Mouse (Mus musculus): ENCODE results near the gene Pde4d.

Gene Pde4d

GRCm38 (mm10) chr13:108598673-108599072 is 148.9 kb downstream of the Pde4d start:
- in situ Hi-C loops (cut with MseI, MboI): no loop called here

DNA sequence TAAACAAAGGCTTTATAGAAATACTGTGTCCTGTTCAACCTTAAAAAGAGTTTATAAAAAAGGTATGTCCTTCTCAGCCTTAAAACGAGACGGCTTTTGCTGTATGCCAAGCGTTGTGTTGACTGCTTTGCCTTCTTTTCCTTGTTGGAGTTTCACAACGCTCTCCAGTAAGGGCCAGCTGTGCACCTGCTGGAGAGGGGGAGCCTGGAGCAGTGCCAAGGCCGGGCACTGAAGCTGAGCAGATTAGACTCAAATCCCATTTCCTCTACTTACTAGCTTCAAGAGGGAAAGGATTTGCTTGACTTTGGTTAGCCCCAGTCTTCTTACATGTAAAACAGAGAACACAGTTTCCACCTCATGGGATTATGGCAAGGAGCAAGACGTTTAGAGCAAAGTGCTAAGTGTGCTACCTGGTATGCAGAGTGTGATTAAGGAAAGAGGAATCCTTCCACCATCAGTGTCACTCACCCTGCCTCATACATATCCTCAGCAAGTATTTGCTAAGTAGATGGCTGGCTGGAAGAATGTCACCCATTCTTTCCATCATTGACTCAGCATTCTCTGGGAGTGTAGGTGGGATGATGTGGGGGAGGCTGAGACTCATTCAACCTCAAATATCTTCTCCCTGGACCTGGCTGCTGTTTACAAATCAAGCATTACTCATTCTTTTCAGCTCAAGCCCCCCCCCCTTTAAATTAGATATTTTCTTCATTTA is 149.6 kb downstream of the Pde4d start:
- in situ Hi-C loops (cut with MseI, MboI): no loop called here

GRCm38 (mm10) chr13:108601021-108601420 is 151.3 kb downstream of the Pde4d start:
- in situ Hi-C loops (cut with MseI, MboI): no loop called here

DNA sequence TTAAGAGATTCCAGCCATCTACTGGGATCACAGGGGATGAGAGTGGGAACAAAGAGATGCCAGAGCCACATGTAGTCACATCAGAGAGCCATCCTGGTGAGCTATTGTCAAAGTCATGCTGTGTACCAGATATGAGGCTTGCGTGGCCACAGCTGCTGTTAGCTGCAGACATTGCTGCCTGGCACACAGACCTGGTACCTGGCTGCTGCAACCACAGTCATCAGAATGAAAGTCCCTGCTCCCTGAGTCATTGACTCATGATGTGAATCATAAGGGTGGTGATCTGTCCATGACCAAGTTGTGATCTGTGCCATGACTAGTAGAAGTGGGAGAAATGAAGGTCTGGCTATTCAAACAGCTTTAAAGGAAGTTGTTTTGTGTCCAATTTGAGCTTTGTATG is 153.8 kb downstream of the Pde4d start:
- in situ Hi-C loops (cut with MseI, MboI): no loop called here

- in situ Hi-C loops (cut with MseI, MboI): no loop called here
These were observed 154.5 kb downstream of the Pde4d start for GRCm38 (mm10) chr13:108604213-108604612.

DNA sequence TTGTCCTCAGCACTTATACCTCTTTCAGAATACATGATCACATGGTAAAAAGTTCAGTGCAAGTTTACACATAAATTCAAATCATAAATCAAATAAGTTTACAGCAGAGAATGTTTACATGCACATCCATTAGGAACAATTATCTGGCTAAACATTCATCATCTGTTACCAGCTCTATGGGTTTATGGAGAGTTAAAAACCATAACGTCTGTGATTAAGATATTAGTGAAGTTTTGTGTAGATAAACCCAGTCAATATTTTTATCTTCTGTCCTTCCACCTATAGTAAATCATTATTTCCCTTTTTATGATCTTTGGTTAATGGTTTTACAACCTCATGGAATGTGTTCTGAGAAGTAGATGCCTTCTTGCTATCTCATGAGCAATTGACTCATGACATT is 168.5 kb downstream of the Pde4d start:
- in situ Hi-C loops (cut with MseI, MboI): no loop called here

DNA sequence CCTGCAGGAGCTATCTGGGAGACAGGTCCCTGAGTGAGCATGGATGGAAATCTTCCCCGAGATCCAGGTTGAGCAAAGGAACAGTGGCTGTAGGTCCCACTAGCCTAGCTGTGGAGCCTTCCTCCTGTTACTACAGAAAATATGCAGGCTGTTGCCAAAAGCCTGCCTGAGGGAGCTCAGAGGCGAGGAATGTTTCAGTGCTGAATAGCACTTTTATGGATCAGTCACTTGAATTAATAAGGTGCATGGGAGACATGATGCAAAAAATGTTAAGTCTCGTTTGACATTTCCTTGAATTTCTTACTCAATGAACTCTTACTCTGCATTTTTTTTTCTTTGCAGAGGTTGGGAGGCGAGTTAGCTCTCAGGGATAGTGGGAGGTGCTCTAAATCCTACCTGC is 172.9 kb downstream of the Pde4d start:
- in situ Hi-C loops (cut with MseI, MboI): no loop called here

DNA sequence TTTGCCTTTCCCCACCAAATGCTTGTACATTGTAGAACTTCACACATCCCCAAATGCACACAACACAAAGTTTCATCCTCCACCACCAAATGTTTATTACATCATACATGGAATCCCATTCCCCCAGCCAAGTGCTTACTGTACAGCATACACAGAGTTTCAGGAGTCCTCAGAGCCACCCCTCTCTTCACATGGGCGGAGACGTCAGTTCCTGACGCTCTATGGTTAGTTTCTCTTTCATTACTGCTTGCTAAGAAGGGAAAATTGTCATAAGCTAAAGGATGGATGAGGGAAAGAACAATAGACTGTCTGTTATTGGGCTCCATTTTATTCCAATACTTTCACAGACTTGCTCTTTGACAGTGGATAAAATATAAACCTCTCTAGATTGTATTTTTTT is 174.2 kb downstream of the Pde4d start:
- in situ Hi-C loops (cut with MseI, MboI): no loop called here

- in situ Hi-C loops (cut with MseI, MboI): no loop called here
These were observed 176.4 kb downstream of the Pde4d start for GRCm38 (mm10) chr13:108626166-108626565.

GRCm38 (mm10) chr13:108628501-108628900 is 178.8 kb downstream of the Pde4d start:
- in situ Hi-C loops (cut with MseI, MboI): no loop called here

DNA sequence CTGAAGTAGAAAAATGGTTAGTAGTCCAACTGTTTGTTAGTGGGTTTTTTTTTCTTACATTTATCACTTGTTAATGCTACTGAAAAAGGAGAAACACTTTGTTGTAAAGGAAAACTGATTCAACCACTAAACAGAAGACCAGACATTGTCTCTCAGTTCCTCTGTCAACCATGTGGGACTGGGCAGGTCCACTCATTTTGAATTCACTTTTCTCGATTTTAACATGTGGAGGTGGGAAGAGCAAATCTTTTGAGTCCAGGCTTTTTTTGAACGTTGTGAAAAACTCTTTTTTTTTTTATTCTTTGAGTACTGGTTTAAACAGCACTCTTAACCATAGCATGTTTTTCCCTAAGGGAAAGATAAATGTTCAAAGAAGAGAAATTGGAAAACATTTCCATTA is 180.8 kb downstream of the Pde4d start:
- in situ Hi-C loops (cut with MseI, MboI): no loop called here

- in situ Hi-C loops (cut with MseI, MboI): no loop called here
These were observed 181.5 kb downstream of the Pde4d start for GRCm38 (mm10) chr13:108631222-108631621.

GRCm38 (mm10) chr13:108636526-108636925 is 186.8 kb downstream of the Pde4d start:
- in situ Hi-C loops (cut with MseI, MboI): no loop called here

DNA sequence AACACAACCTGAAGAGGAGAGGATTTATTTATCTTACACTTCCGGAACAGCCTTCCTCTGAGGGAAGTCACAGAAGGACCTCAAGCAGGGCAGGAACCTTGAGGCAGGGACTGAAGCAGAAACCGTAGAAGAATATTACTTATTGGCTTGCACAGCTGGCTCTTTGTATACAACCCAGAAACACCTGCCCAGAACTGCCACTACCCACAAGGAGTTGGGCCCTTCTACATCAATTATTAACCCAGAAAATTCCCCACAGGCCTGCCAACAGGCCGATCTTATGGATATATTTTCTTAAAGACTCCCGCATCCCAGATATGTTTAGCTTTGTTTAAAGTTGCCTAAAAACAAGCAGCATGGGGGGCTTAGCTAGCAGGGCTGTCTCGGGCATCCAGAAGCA is 192.5 kb downstream of the Pde4d start:
- in situ Hi-C loops (cut with MseI, MboI): no loop called here

GRCm38 (mm10) chr13:108646801-108647200 is 197.1 kb downstream of the Pde4d start:
- in situ Hi-C loops (cut with MseI, MboI): no loop called here

DNA sequence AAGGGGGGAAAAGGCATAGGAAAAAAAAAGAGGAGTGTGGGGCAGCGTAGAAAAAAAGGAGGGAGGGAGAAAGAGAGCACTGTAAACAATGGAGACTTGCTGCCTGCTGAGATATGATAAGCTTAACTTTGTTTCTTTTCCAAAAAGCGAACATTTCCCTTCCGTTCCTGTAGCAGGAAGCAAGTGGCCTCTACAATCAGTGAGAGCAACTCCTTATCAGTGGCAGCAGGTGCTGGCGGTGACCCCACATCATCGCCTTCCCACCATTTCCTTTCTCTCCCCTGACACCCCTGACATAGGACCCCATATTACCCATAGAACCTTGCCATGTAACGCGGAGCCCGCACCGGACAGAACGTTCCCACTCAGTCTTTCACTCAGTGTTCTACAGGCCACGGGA is 197.5 kb downstream of the Pde4d start:
- in situ Hi-C loops (cut with MseI, MboI): no loop called here

- in situ Hi-C loops (cut with MseI, MboI): no loop called here
These were observed 204.4 kb downstream of the Pde4d start for GRCm38 (mm10) chr13:108654026-108654723.

- in situ Hi-C loops (cut with MseI, MboI): no loop called here
These were observed 216.8 kb downstream of the Pde4d start for GRCm38 (mm10) chr13:108666579-108666978.

GRCm38 (mm10) chr13:108667077-108667476 is 217.3 kb downstream of the Pde4d start:
- in situ Hi-C loops (cut with MseI, MboI): no loop called here

DNA sequence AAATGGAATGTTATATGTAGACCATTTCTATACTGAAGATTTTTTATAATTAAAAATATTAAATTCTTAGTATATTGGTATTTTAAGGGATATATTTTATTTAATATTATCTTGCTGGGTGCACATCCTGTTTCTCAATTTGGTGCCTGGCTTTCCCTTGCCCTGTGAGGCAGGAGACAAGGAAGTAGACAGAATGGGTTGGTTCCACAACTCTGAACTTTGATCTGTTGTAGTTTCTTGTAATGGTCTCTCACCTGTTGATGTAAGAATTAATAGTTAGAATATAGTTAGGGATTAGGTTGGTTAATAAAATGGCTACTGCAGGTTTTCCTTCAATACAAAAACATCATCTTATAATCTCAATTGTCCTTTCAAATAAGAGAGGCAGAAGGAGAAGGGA is 227.3 kb downstream of the Pde4d start:
- in situ Hi-C loops (cut with MseI, MboI): no loop called here

DNA sequence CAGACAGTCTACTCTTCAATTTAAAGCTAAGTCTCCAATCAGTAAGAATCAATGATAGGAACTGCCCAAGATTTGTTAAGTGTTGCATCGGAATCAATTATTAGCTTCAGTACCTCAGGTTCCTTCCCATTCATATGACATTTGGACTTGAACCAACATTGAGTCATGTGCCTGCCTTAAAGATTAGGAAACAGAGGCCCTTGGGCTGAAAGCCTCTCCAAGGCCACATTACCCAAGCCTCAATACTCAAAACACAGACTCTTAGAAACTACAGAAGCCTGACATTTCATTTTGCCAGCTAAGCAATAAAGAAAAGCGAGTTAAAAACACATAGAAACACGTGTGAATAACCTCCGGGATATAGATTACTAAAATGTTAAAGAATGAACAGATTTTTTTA is 233.3 kb downstream of the Pde4d start:
- in situ Hi-C loops (cut with MseI, MboI): no loop called here

DNA sequence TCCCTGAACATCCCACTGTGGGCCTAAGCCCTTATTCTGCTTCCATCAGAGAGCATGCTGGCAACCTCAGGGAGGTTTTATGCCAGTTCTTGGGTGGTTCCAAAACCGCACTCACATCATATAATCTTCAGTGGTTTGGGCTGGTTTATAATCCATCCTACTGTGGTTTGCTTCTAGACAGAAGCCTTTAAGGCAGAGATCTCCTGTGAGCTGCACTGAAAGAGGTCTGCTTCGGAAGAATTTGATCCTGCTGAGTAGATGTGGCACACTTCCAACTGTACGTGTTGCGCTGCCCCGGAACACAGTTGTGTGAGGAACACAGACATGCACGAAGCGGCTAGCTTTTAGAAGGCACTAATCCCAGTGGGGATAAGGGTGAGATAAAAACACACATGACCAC is 236.1 kb downstream of the Pde4d start:
- in situ Hi-C loops (cut with MseI, MboI): no loop called here

- in situ Hi-C loops (cut with MseI, MboI): no loop called here
These were observed 236.5 kb downstream of the Pde4d start for GRCm38 (mm10) chr13:108686262-108686661.

All from mouse trophoblast stem cell (cell line).